Mouse (Mus musculus): Measurements from ENCODE around the gene Serp2.

DNA sequence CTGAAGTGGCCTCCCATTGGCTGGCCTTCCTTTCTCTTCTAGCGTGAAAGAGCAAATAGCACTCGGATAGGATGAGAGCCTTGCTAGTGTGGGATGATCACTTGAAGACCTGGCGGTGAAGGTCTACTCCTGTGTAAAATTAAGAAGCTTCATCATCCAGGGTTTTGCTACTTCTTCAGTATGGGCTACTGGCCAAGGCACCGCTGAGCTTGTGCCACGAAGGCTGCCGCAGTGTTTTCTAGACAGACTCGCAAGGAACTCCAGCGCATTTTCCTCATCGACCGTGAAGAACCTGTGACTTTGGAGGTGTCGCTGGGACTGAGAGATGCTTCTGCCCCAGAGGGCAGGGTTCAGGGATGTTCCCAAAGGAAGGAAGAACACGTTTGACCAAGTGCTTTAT lies 36.0 kb upstream of the Serp2 start:
- TF ChIP-seq POLR2A (IDR thresholded peaks at IDR 0.05; ENCODE audit: borderline replicate concordance, low read depth, low read length) (no peak), CTCF (IDR thresholded peaks at IDR 0.05; ENCODE audit: low read depth, low read length) (no peak)
